Mouse (Mus musculus): ENCODE data around the gene Asap2. TPM values are rescaled to one million over a fixed set of nuclear protein-coding genes. Genes with fewer than 3 reads are reported as not detected.

The Asap2 gene
- polyA plus RNA-seq, 1 experiment from 2014 or later = 18.9 TPM

DNA sequence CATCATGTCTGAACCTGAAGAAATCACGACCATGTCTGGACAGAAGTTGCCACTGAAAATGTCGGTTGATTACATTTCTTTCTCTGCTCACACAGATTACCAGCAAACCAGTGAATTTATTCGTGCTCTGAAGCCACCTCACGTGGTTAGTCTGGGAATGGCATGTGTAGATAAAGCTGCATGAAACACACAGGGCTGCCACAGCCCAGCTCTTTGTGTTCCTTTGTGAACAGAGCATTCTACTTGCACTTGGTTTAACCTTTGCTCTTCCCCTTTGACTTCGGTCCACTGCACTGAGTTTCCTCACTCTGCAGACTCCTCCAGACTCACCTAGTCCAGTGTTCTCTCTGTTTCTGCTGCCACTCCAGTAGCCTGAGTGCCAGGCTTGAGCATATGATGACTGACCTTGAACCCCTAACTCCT lies 312.1 kb downstream of the Asap2 start:
- WGBS = 88% methylated on average over 5 of the region's 5 CpGs
- H3K36me3 ChIP-seq (ENCODE audit: control insufficient read depth, insufficient read depth, low read length) = peaks cover 12% of the 10 kb centered on the region; the same call in 1 of the 2 replicates
- H3K4me3 ChIP-seq (ENCODE audit: low read depth, low read length) = no peak overlapping the region
- no peak for ATAC-seq (replicated peaks; ENCODE audit: low FRiP score)
- no peaks in the 10 kb centered on the region for H3K27me3 ChIP-seq (ENCODE audit: control insufficient read depth, insufficient read depth, low read length)
- no peak overlapping the region for H3K4me2 ChIP-seq (ENCODE audit: low read depth, low read length, severe bottlenecking)
- H3K27ac ChIP-seq (ENCODE audit: low read depth, low read length) = no peak overlapping the region
- DNase-seq (ENCODE audit: low spot score) = no peak
- no peaks in the 10 kb centered on the region for H3K4me1 ChIP-seq (replicated peaks; ENCODE audit: control insufficient read depth, insufficient read depth, low read length)
- H3K9me3 ChIP-seq (ENCODE audit: control insufficient read depth, low read length) = no peaks in the 10 kb centered on the region
- H3K9ac ChIP-seq (ENCODE audit: low read length) = no peak overlapping the region

DNA sequence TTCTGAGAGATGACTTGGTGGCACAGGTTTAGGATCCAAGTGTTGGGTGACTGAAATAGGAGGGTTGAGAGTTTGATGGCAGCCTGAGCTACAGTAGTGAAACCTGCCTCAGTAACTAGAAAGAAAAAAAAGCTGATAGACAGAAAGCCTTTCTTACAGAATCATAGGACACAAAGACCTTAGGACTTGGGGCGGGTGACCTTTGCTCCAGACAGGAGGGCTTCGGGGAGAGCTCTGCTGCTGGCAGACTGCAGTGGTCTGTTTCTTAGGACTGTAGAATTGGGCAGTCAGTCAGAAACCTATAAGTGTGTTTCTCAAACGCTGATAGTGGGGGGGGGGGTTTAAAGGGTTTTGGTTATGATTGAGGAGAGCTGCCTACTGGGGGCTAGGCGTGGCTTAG lies 315.5 kb downstream of the Asap2 start:
- H3K27me3 ChIP-seq (ENCODE audit: control insufficient read depth, insufficient read depth, low read length) = no peaks in the 10 kb centered on the region
- H3K4me2 ChIP-seq (ENCODE audit: low read depth, low read length, severe bottlenecking) = no peak overlapping the region
- ATAC-seq (replicated peaks; ENCODE audit: low FRiP score) (no peak), DNase-seq (ENCODE audit: low spot score) (no peak)
- no peaks in the 10 kb centered on the region for H3K4me1 ChIP-seq (replicated peaks; ENCODE audit: control insufficient read depth, insufficient read depth, low read length)
- no peak overlapping the region for H3K4me3 ChIP-seq (ENCODE audit: low read depth, low read length)
- WGBS = 93% methylated on average over 4 of the region's 4 CpGs
- no peaks in the 10 kb centered on the region for H3K9me3 ChIP-seq (ENCODE audit: control insufficient read depth, low read length)
- no peak overlapping the region for H3K27ac ChIP-seq (ENCODE audit: low read depth, low read length)
- peaks cover 14% of the 10 kb centered on the region; the same call in 1 of the 2 replicates for H3K36me3 ChIP-seq (ENCODE audit: control insufficient read depth, insufficient read depth, low read length)
- no peak overlapping the region for H3K9ac ChIP-seq (ENCODE audit: low read length)

DNA sequence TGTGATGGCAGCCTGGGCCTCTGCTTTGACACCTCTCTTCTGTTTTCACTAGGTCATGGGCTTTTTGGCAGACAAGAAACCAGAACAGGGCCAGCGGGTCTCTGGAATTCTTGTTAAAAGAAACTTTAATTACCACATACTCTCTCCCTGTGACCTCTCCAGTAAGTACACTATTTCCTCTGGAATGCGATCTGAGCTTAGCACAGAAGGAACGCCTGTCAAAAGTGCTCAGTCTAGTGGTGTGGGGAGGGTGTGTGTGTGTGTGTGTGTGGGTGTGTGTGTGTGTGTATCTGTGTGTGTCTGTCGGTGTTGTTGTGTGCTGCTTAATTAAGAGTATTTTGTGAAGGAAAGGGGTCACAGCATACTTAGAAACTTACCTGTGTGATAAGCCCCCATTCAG lies 316.5 kb downstream of the Asap2 start:
- Histone ChIP-seq H3K36me3 (ENCODE audit: control insufficient read depth, insufficient read depth, low read length) (peaks cover 14% of the 10 kb centered on the region; the same call in 1 of the 2 replicates), H3K27me3 (ENCODE audit: control insufficient read depth, insufficient read depth, low read length) (no peaks in the 10 kb centered on the region), H3K4me2 (ENCODE audit: low read depth, low read length, severe bottlenecking) (no peak overlapping the region), H3K4me3 (ENCODE audit: low read depth, low read length) (no peak overlapping the region), H3K4me1 (replicated peaks; ENCODE audit: control insufficient read depth, insufficient read depth, low read length) (no peaks in the 10 kb centered on the region), H3K27ac (ENCODE audit: low read depth, low read length) (no peak overlapping the region), H3K9me3 (ENCODE audit: control insufficient read depth, low read length) (no peaks in the 10 kb centered on the region), H3K9ac (ENCODE audit: low read length) (no peak overlapping the region)
- ATAC-seq (replicated peaks; ENCODE audit: low FRiP score) (no peak), DNase-seq (ENCODE audit: low spot score) (no peak)
- 90% methylated on average over 4 of the region's 4 CpGs for WGBS

DNA sequence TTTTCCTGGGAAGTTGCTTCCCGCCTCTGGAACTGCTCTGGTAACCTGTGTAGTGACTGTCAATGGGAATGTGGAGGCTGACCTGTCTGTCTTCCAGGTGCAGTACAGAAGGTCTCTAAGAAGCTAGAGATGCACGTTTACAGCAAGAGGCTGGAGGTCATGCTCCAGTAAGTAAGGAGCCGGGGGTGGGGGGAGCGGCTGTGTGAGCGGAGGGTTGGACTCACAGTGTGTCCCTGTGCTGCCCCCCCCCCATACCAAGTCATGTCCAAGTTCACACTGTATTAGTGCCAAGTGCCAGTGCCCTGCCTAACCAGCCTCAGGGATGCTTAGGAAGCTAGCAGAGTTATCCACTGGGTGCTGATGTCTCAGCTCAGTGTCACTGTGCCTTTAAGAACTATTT lies 321.9 kb downstream of the Asap2 start:
- Histone ChIP-seq H3K4me3 (ENCODE audit: low read depth, low read length) (no peak overlapping the region), H3K36me3 (ENCODE audit: control insufficient read depth, insufficient read depth, low read length) (peaks cover 9% of the 10 kb centered on the region; the same call in 1 of the 2 replicates), H3K9ac (ENCODE audit: low read length) (no peak overlapping the region), H3K27me3 (ENCODE audit: control insufficient read depth, insufficient read depth, low read length) (no peaks in the 10 kb centered on the region), H3K27ac (ENCODE audit: low read depth, low read length) (no peak overlapping the region), H3K4me1 (replicated peaks; ENCODE audit: control insufficient read depth, insufficient read depth, low read length) (peaks cover 3% of the 10 kb centered on the region; the same call in 1 of the 2 replicates), H3K4me2 (ENCODE audit: low read depth, low read length, severe bottlenecking) (no peak overlapping the region), H3K9me3 (ENCODE audit: control insufficient read depth, low read length) (no peaks in the 10 kb centered on the region)
- ATAC-seq (replicated peaks; ENCODE audit: low FRiP score) (no peak), DNase-seq (ENCODE audit: low spot score) (no peak)
- 88% methylated on average over 5 of the region's 5 CpGs for WGBS

DNA sequence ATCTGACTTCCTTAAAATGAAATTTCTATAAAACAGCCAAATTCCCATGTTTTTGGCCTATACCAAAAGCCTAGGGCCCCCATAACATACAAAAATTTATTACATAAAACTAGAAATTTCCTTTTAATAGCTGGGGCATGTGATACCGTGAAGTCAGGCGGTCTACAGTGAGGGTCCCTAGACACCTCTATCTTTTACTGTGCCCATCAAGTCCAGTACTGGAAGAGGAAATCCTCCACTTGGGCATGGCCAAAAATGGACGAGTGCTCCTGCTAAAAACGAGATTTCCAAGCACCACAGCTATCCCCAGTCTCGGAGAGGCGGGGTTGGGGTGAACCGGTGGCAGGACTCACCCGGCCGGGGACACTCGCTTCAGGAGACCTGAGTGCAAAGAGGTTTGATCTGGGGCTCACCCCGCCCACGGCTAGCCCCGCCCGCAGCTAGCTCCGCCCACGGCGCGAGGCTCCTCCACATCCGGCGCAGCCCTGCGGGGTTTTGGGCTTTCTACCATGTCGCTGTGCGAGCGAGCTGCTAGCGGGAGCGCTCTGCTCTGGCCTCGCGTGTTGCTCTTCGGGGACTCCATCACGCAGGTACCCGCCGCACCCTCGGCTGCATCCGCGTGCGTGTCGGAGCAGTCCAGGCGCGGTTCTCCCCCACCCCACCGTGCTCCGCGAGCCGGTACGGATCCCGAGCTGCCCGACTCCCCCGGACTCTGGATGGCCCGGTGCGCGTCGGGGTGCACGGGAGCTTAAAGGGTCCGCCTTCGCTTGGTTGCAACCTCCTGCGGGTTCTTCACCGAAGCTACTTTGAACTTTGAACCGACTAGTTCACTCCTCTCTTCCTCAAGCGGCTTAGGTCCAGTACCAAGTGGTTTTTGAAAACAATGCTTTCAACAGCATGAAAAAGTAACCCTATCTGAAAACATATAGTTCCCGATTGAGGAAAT lies 325.9 kb downstream of the Asap2 start, which contains the start of gene Iah1:
Iah1 (plus strand) TSS at position 467 of the 946 bp plus-strand sequence.
- H3K27ac ChIP-seq (ENCODE audit: low read depth, low read length) = no peak within 1 kb of the TSS
- peak within 1 kb of the TSS; percentile 79 for H3K4me2 ChIP-seq (ENCODE audit: low read depth, low read length, severe bottlenecking)
- H3K9ac ChIP-seq (ENCODE audit: low read length) = peak within 1 kb of the TSS; percentile 77
- ATAC-seq (replicated peaks; ENCODE audit: low FRiP score) = peak; percentile 92
- 3% methylated on average over 59 of the region's 59 CpGs for WGBS
- no peaks in the 10 kb centered on the region for H3K27me3 ChIP-seq (ENCODE audit: control insufficient read depth, insufficient read depth, low read length)
- DNase-seq (ENCODE audit: low spot score) = peak; percentile 91
- peaks cover 3% of the 10 kb centered on the region; the same call in 1 of the 2 replicates for H3K4me1 ChIP-seq (replicated peaks; ENCODE audit: control insufficient read depth, insufficient read depth, low read length)
- H3K36me3 ChIP-seq (ENCODE audit: control insufficient read depth, insufficient read depth, low read length) = no peaks in the 10 kb centered on the region; the same call in 1 of the 2 replicates
- no peaks in the 10 kb centered on the region for H3K9me3 ChIP-seq (ENCODE audit: control insufficient read depth, low read length)
- peak within 1 kb of the TSS; percentile 69 for H3K4me3 ChIP-seq (ENCODE audit: low read depth, low read length)

DNA sequence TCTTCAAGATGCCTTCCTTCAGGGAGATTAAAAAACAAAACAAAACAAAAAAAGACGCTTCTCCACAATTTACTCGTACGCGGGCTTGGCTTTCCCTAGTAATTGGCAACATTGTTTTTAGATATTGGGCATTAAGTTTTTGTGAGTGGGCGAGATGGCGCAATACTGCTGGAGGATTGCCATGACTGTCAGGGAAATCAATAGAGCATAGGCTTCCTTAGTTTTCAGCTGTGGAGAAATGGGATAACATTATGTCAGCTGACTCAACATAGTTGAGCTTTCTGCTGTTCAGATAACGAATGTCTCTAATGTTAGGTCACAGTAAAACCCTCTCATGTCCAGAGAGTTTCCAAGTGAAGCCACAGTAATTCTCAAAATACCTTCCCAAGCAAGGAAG lies 326.6 kb downstream of the Asap2 start:
- H3K4me1 ChIP-seq (replicated peaks; ENCODE audit: control insufficient read depth, insufficient read depth, low read length) = peaks cover 3% of the 10 kb centered on the region; the same call in 1 of the 2 replicates
- no peak for DNase-seq (ENCODE audit: low spot score)
- H3K9ac ChIP-seq (ENCODE audit: low read length) = peak overlapping the region; percentile 77
- H3K36me3 ChIP-seq (ENCODE audit: control insufficient read depth, insufficient read depth, low read length) = no peaks in the 10 kb centered on the region; the same call in 1 of the 2 replicates
- no peaks in the 10 kb centered on the region for H3K9me3 ChIP-seq (ENCODE audit: control insufficient read depth, low read length)
- no peaks in the 10 kb centered on the region for H3K27me3 ChIP-seq (ENCODE audit: control insufficient read depth, insufficient read depth, low read length)
- peak overlapping the region; percentile 69 for H3K4me3 ChIP-seq (ENCODE audit: low read depth, low read length)
- WGBS = 40% methylated on average over 7 of the region's 7 CpGs
- H3K4me2 ChIP-seq (ENCODE audit: low read depth, low read length, severe bottlenecking) = peak overlapping the region; percentile 79
- ATAC-seq (replicated peaks; ENCODE audit: low FRiP score) = no peak
- H3K27ac ChIP-seq (ENCODE audit: low read depth, low read length) = no peak overlapping the region

DNA sequence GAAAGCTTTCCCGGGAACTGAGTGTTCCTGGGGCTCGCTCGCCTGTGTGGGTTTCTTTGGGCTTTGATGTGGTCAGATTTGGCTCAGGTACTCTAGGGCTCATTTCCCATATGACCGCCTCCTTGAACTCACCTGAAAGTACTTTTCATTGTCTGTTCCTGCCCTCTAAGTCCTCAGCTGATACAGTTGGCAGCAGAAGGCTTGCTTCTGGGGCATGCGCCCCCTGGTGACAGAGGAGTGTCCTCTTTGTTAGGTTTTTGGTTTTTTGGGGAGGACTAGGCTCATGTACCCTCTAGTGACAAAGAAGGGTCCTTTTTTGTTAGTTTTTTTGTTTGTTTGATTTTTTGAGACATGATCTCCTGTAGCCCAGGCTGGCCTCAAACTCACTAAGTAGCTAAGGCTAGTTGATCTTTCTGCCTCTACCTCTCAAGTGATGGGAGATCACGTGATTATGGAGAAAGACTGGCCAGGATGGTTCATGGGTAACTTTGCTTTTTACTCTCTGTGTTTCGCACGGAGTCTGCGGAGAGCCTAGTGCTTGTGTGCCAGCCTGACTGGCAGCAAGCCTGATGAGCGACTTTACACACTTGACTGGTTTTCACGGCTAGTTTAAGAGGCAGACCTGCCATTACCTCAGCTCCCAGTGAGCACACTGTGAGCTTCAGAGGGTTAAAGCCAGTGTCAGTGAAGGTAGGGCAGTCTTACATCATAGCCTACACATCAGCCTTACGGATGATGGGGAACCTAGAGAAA lies 328.1 kb downstream of the Asap2 start:
- H3K36me3 ChIP-seq (ENCODE audit: control insufficient read depth, insufficient read depth, low read length) = no peaks in the 10 kb centered on the region; the same call in 1 of the 2 replicates
- peaks cover 3% of the 10 kb centered on the region; the same call in 1 of the 2 replicates for H3K4me1 ChIP-seq (replicated peaks; ENCODE audit: control insufficient read depth, insufficient read depth, low read length)
- ATAC-seq (replicated peaks; ENCODE audit: low FRiP score) = no peak
- no peak overlapping the region for H3K4me3 ChIP-seq (ENCODE audit: low read depth, low read length)
- H3K9ac ChIP-seq (ENCODE audit: low read length) = no peak overlapping the region
- DNase-seq (ENCODE audit: low spot score) = peak; percentile 76
- H3K9me3 ChIP-seq (ENCODE audit: control insufficient read depth, low read length) = no peaks in the 10 kb centered on the region
- no peak overlapping the region for H3K4me2 ChIP-seq (ENCODE audit: low read depth, low read length, severe bottlenecking)
- no peaks in the 10 kb centered on the region for H3K27me3 ChIP-seq (ENCODE audit: control insufficient read depth, insufficient read depth, low read length)
- 79% methylated on average over 12 of the region's 12 CpGs for WGBS
- no peak overlapping the region for H3K27ac ChIP-seq (ENCODE audit: low read depth, low read length)
